Mouse (Mus musculus) heart, adult 2 months (tissue): ENCODE measurements around the gene Kcnk10. TPM values are rescaled to one million over a fixed set of nuclear protein-coding genes. Genes with fewer than 3 reads are reported as not detected.

Experiments
- DNase-seq, 2 experiments: peaks; one replicate each; pipeline ENCODE4 v3.0.0; 2021
- H3K27ac ChIP-seq: fragments of 200-600 bp; 2 replicates; pipeline ENCODE4 v1.8.1; 2022
- H3K27me3 ChIP-seq: fragments of 200-500 bp; 2 replicates; pipeline ENCODE4 v1.6.1; 2012; ENCODE audit warnings: mild to moderate bottlenecking, low read length, inconsistent platforms, mixed read lengths; ENCODE audit not compliant: control insufficient read depth, insufficient read depth
- H3K36me3 ChIP-seq: fragments of 200-500 bp; 2 replicates; pipeline ENCODE4 v1.6.1; 2012; ENCODE audit warnings: low read length, inconsistent platforms; ENCODE audit not compliant: control insufficient read depth, insufficient read depth
- H3K4me1 ChIP-seq: fragments of 200-500 bp; 2 replicates; pipeline ENCODE4 v1.6.1; 2011; ENCODE audit warnings: low read length; ENCODE audit not compliant: control insufficient read depth, insufficient read depth
- H3K4me3 ChIP-seq: fragments of 200-600 bp; 2 replicates; pipeline ENCODE4 v1.8.1; 2022
- H3K79me2 ChIP-seq: fragments of 200-500 bp; replicated peaks from 2 replicates; pipeline ENCODE4 v1.6.1; 2012; ENCODE audit warnings: mild to moderate bottlenecking, inconsistent platforms, low read length, moderate library complexity, mixed read lengths; ENCODE audit not compliant: control insufficient read depth, insufficient read depth
- H3K9ac ChIP-seq: fragments of 200-500 bp; 2 replicates; pipeline ENCODE4 v1.6.1; 2012; ENCODE audit warnings: low read depth, mild to moderate bottlenecking, control low read depth, inconsistent platforms, low read length, mixed read lengths
- CTCF ChIP-seq: fragments of 200-600 bp; IDR thresholded peaks from 2 replicates; pipeline ENCODE4 v1.8.1; 2022; ENCODE audit warnings: antibody characterized with exemption, mild to moderate bottlenecking, moderate library complexity
- EP300 ChIP-seq: fragments of 200-500 bp; IDR thresholded peaks from 2 replicates; pipeline ENCODE4 v1.6.1; 2011; ENCODE audit warnings: low read depth, low read length, control low read depth; ENCODE audit not compliant: insufficient read depth
- POLR2A ChIP-seq: fragments of 200-500 bp; IDR thresholded peaks from 2 replicates; pipeline ENCODE4 v1.6.1; 2011; ENCODE audit warnings: mild to moderate bottlenecking, low read depth, low read length, control low read depth; ENCODE audit not compliant: insufficient read depth
- WGBS: fragments of 180-500 bp; shearing (Covaris S2); methylation state at CpG from one replicate; pipeline ENCODE4 v1.1.7; 2018; 5-methylcytosine and 5-hydroxymethylcytosine counted together
- intact Hi-C: fragments of 180-260 bp; cut with DNase I; formaldehyde crosslinking; loops from one replicate; pipeline ENCODE4 v1.15.1; 2025
- polyA plus RNA-seq: library from polyadenylated mRNA; depleted of rRNA; stranded (reverse); fragments of >200 nt; gene quantifications from 2 replicates; pipeline ENCODE4 v1.2.3, GENCODE M21; 2012
- total RNA-seq, 2 experiments: library from RNA; stranded (reverse); gene quantifications; 2 replicates each; pipeline ENCODE4 v1.2.3; 2021

Kcnk10 gene
- total and polyA plus RNA-seq, 3 experiments = 0.16 TPM; not detected in 2

DNA sequence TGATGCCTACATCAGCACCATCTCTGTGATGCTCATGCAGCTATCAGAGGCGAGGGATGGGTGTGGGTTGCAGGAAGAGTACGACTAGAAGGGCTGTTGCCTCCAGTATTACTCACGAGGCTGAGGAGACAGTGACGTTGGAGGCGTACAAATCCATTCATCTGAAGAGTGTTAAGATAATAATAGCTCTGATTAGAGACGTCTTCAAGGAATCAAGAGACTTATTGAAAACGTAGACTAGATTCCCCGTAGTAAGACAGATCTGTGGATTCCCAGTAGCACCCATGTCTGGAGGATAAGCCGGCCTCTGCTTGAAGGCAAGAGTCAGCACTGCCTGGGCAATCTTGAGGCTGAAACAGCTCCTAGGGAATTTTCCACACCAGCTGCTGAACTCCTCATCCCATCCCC is 42.6 kb downstream of the Kcnk10 start:
- intact Hi-C loops = no loop called here
- Histone ChIP-seq H3K27ac (no peak overlapping the region), H3K4me1 (no peaks in the 10 kb centered on the region), H3K36me3 (no peaks in the 10 kb centered on the region), H3K27me3 (no peaks in the 10 kb centered on the region), H3K9ac (no peak overlapping the region), H3K79me2 (no peaks in the 10 kb centered on the region), H3K4me3 (no peak overlapping the region)
- no peak for DNase-seq
- WGBS = 76% methylated on average over 9 of the region's 9 CpGs
- TF ChIP-seq CTCF (no peak), POLR2A (no peak), EP300 (no peak)

DNA sequence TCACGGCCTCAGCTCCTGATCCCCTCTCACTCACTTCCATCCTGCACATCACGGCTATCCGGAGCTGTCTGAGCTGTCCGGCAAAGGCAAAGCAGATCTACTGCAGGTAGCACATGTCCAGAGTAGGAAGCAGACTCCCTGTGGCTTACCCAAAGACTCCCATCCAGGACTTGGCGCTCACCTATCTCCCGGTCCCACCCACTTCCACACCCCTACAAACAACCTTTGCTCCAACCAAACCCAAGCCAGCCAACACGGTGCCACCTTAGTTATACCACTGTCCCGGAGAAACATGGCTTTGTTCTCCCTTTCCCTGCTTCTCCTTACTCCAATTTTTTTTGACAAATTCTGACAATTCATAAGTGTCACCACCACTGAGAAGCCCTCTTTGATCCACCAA is 49.5 kb downstream of the Kcnk10 start:
- 88% methylated on average over 8 of the region's 8 CpGs for WGBS
- intact Hi-C loops = no loop called here
- Histone ChIP-seq H3K27me3 (no peaks in the 10 kb centered on the region), H3K27ac (no peak overlapping the region), H3K4me1 (no peaks in the 10 kb centered on the region), H3K4me3 (no peak overlapping the region), H3K79me2 (no peaks in the 10 kb centered on the region), H3K36me3 (no peaks in the 10 kb centered on the region), H3K9ac (no peak overlapping the region)
- TF ChIP-seq POLR2A = no peak
- no peak for TF ChIP-seq EP300
- no peak for TF ChIP-seq CTCF
- no peak for DNase-seq

DNA sequence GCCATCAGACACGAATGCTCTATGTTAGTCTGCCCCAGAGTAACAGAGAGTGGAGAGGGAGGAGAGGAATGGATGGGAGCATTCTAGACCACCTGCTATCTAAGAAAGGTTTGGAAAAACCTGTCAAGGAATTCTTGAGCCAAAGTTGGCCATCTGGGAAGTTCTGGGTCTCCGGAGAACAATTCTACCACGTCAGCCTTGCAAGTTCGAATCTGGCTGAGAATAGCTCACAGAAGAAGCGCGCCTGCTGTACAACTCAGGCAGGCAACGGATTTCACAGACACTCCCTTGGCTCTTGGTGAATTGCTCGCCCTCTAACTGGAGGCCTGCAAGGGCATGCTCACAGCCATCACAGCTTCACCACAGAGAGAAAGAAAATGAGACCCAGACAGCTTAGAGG is 52.7 kb downstream of the Kcnk10 start:
- H3K36me3 ChIP-seq = no peaks in the 10 kb centered on the region
- H3K9ac ChIP-seq = no peak overlapping the region
- H3K27me3 ChIP-seq = no peaks in the 10 kb centered on the region
- H3K79me2 ChIP-seq = no peaks in the 10 kb centered on the region
- TF ChIP-seq CTCF (no peak), EP300 (no peak), POLR2A (no peak)
- DNase-seq = no peak
- H3K4me1 ChIP-seq = no peaks in the 10 kb centered on the region
- 81% methylated on average over 8 of the region's 8 CpGs for whole genome bisulfite sequencing
- intact Hi-C loops = no loop called here
- no peak overlapping the region for H3K4me3 ChIP-seq
- H3K27ac ChIP-seq = no peak overlapping the region

DNA sequence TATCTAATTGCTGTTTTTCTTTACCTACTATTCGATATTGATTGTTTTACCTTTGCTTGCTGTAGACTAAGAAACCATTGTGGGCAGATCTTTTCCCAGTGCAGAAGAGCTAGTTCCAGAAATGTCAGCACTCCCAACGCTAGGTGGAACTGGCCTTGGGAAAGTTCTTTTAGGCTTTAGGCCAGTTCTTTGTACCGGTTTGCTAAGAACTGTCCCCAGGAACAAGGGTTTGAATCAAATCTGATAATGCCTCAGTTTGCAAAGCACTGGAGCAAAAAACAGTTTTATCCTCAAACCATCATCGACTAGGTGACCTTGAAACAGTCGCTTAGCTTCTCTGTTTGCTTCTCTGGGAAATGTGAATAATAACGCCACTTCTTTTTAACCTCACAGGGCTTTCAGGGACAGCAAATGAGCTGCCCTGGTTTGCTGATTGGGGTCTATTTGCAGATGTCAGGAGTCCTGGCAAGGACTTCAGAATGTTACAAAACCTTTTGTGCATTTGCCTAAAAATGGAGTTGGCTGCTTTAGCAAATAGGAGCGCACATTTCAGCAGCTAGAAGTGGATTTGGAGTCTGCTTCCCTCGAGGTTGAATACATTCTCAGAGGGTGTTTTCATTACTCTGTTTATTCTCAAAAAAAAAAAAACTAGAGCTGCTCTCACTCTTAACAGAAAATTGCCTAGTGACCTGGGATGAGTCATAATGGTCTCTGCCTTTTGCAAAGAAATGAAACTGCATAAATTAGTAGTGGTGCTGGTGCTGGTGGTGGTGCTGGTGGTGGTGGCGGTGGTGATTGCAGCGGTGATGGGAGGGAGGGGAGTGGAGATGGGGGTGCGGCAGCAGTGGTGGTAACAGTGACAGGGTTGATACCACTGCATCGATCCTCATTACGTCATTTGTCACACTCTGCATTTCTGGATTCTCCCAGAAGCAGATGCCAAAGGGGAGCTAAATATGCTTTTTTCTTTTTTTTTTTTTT is 53.5 kb downstream of the Kcnk10 start:
- H3K4me1 ChIP-seq = no peaks in the 10 kb centered on the region
- no peaks in the 10 kb centered on the region for H3K27me3 ChIP-seq
- no peak overlapping the region for H3K27ac ChIP-seq
- TF ChIP-seq POLR2A (no peak), EP300 (no peak), CTCF (no peak)
- H3K36me3 ChIP-seq = no peaks in the 10 kb centered on the region
- H3K9ac ChIP-seq = no peak overlapping the region
- H3K79me2 ChIP-seq = no peaks in the 10 kb centered on the region
- no peak for DNase-seq
- 78% methylated on average over 13 of the region's 13 CpGs for WGBS
- no peak overlapping the region for H3K4me3 ChIP-seq
- intact Hi-C loops = no loop called here

DNA sequence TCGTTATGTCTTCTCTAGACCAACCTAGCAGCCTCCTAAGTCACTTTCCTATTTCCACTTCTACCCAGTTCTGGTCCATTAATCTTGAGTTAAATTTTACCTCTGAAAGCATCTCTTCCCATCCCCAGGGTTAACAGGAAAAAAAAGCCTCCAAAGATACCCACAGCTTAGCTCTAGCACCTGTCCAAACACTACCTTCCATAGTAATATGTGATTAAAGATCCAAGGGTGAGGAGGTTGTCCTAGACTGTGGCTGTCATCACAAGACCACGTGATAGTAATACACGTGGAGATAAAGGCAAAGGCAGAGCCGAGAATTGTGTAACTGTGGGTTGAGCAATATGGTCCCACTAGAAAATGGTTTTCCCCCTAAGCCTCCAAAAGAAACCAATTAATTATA is 56.8 kb downstream of the Kcnk10 start:
- no peak for DNase-seq
- intact Hi-C loops = no loop called here
- TF ChIP-seq CTCF (no peak), POLR2A (no peak), EP300 (no peak)
- no peaks in the 10 kb centered on the region for H3K4me1 ChIP-seq
- H3K36me3 ChIP-seq = no peaks in the 10 kb centered on the region
- H3K4me3 ChIP-seq = no peak overlapping the region
- H3K79me2 ChIP-seq = no peaks in the 10 kb centered on the region
- H3K9ac ChIP-seq = no peak overlapping the region
- no peak overlapping the region for H3K27ac ChIP-seq
- no peaks in the 10 kb centered on the region for H3K27me3 ChIP-seq
- WGBS = 68% methylated on average over 4 of the region's 4 CpGs

DNA sequence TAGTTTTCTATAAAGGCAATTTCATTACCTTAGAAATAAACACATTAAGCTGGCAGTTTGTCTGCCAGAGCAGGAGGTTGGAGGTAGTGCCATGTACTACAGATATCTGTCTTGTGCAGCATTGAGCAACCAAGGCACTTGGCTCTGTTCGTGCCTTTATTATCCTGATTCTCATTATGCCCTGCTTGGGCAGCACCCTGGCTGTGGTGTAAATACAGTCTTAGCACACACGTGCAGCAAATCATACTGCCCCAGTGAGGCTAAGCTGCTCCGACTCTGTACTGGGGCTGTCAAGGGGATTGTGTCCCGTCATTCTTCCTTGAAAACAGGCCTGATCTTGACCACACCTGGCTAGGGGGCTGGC is 57.6 kb downstream of the Kcnk10 start:
- Histone ChIP-seq H3K27me3 (no peaks in the 10 kb centered on the region), H3K36me3 (no peaks in the 10 kb centered on the region), H3K4me3 (no peak overlapping the region), H3K9ac (no peak overlapping the region), H3K4me1 (no peaks in the 10 kb centered on the region), H3K27ac (no peak overlapping the region), H3K79me2 (no peaks in the 10 kb centered on the region)
- 73% methylated on average over 4 of the region's 4 CpGs for WGBS
- no peak for DNase-seq
- TF ChIP-seq EP300 (no peak), POLR2A (no peak), CTCF (no peak)
- intact Hi-C loops = no loop called here
